Mouse (Mus musculus): ENCODE measurements around the gene Gm7168.

- TF ChIP-seq CTCF (IDR thresholded peaks at IDR 0.05; ENCODE audit: low read depth) (no peak), EP300 (optimal IDR thresholded peaks at IDR 0.05) (no peak)
Measured at GRCm38 (mm10) chr17:13930421-13930820, 17.8 kb upstream of the Gm7168 start.

Data from stomach, postnatal 0 days (tissue).